Mouse (Mus musculus) liver, embryonic 16.5 days (tissue): ENCODE data around the gene Miox. TPM values are rescaled to one million over a fixed set of nuclear protein-coding genes. Genes with fewer than 3 reads are reported as not detected.
A peak's percentile ranks its signal among the peaks of the same experiment; 100 is the strongest.

Source experiments
- ATAC-seq: fragments of 200-750 bp; cut with Nextera tagmentation; 2 replicates; pipeline ENCODE4 v1.8.0; 2017; ENCODE audit warnings: low read depth, mild to moderate bottlenecking, moderate number of reproducible peaks, moderate library complexity
- H3K27ac ChIP-seq: fragments of 300-500 bp; sonication (generic); 2 replicates; pipeline ENCODE4 v1.5.1; 2014; ENCODE audit warnings: mild to moderate bottlenecking, low read length
- H3K27me3 ChIP-seq: fragments of 300-500 bp; sonication (generic); 2 replicates; pipeline ENCODE4 v1.6.1; 2014; ENCODE audit warnings: low read depth, low read length, mixed read lengths; ENCODE audit not compliant: control insufficient read depth, insufficient read depth
- H3K36me3 ChIP-seq: fragments of 300-500 bp; sonication (generic); 2 replicates; pipeline ENCODE4 v1.6.1; 2014; ENCODE audit warnings: mild to moderate bottlenecking; ENCODE audit not compliant: control insufficient read depth, insufficient read depth
- H3K4me1 ChIP-seq: fragments of 300-500 bp; sonication (generic); 2 replicates; pipeline ENCODE4 v1.6.1; 2014; ENCODE audit warnings: low read depth, low read length, mixed read lengths; ENCODE audit not compliant: control insufficient read depth
- H3K4me2 ChIP-seq: fragments of 300-500 bp; sonication (generic); 2 replicates; pipeline ENCODE4 v1.6.1; 2014; ENCODE audit warnings: low read depth, low read length, mixed read lengths
- H3K4me3 ChIP-seq: fragments of 300-500 bp; sonication (generic); 2 replicates; pipeline ENCODE4 v1.5.1; 2014; ENCODE audit warnings: low read depth, mild to moderate bottlenecking, low read length
- H3K9ac ChIP-seq: fragments of 300-500 bp; sonication (generic); 2 replicates; pipeline ENCODE4 v1.6.1; 2014; ENCODE audit warnings: low read depth, low read length
- H3K9me3 ChIP-seq: fragments of 300-500 bp; sonication (generic); replicated peaks from 2 replicates; pipeline ENCODE4 v1.6.1; 2016; ENCODE audit warnings: low read length; ENCODE audit not compliant: control insufficient read depth
- WGBS: fragments of 180-500 bp; shearing (Covaris S2); extraction: QIAGEN DNeasy Blood & Tissue Kit; methylation state at CpG from one replicate; pipeline ENCODE4 v1.1.7; 2014; ENCODE audit not compliant: insufficient replicate concordance; 5-methylcytosine and 5-hydroxymethylcytosine counted together
- polyA plus RNA-seq: library from polyadenylated mRNA; unstranded; fragments of >200 nt; fragmentation: Nextera tagmentation; extraction: Ambion mirVana; gene quantifications from 2 replicates; pipeline ENCODE4 v1.2.1, GENCODE M21; 2015

Gene Miox
- polyA plus RNA-seq, 1 experiment from 2014 or later, result 8.9 TPM

DNA sequence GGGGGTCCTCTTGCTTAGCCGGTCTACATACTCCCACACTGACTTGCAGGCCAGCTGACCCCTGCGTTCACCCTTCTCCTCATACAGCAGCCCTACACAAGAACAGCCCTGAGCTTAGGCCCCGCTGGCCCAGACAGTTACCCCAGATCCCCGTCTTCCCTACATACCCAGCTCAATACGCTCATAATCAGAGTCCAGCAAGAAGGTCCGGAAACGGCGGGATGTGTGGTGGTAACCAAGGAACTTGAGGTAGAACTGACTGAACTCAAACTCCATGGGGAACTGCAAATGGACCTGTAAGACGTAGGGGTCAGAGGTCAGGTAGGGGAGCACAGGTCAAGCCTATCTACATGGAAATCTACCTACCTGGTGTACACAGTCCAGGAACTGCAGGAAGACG lies 40.4 kb upstream of the Miox start:
- H3K9me3 ChIP-seq, result no peaks in the 10 kb centered on the region
- WGBS, result 86% methylated on average over 10 of the region's 10 CpGs
- H3K36me3 ChIP-seq, result peaks cover 24% of the 10 kb centered on the region
- H3K27me3 ChIP-seq, result no peaks in the 10 kb centered on the region
- no peak overlapping the region for H3K4me2 ChIP-seq
- no peak overlapping the region for H3K4me3 ChIP-seq
- no peak for ATAC-seq
- no peak overlapping the region for H3K27ac ChIP-seq
- no peak overlapping the region for H3K9ac ChIP-seq
- H3K4me1 ChIP-seq, result peaks cover 19% of the 10 kb centered on the region

- Histone ChIP-seq H3K9me3 (no peaks in the 10 kb centered on the region), H3K4me3 (no peak overlapping the region), H3K27ac (no peak overlapping the region), H3K36me3 (peaks cover 29% of the 10 kb centered on the region), H3K9ac (no peak overlapping the region), H3K4me1 (peaks cover 19% of the 10 kb centered on the region), H3K27me3 (no peaks in the 10 kb centered on the region), H3K4me2 (no peak overlapping the region)
- ATAC-seq, result peak; percentile 45
- WGBS, result 57% methylated on average over 8 of the region's 8 CpGs
Observed at GRCm38 (mm10) chr15:89295580-89296165, 38.5 kb upstream of the Miox start.

- Histone ChIP-seq H3K4me1 (peaks cover 18% of the 10 kb centered on the region), H3K4me2 (no peak overlapping the region), H3K9me3 (no peaks in the 10 kb centered on the region), H3K36me3 (peaks cover 35% of the 10 kb centered on the region), H3K27me3 (no peaks in the 10 kb centered on the region), H3K4me3 (no peak overlapping the region), H3K27ac (no peak overlapping the region), H3K9ac (no peak overlapping the region)
- no peak for ATAC-seq
- WGBS, result 74% methylated on average over 1 of the region's 1 CpGs
Observed at GRCm38 (mm10) chr15:89296465-89296864, 37.7 kb upstream of the Miox start.

GRCm38 (mm10) chr15:89297695-89298094 lies 36.5 kb upstream of the Miox start:
- Histone ChIP-seq H3K4me2 (no peak overlapping the region), H3K27ac (no peak overlapping the region), H3K27me3 (no peaks in the 10 kb centered on the region), H3K9me3 (no peaks in the 10 kb centered on the region), H3K9ac (no peak overlapping the region), H3K36me3 (peaks cover 45% of the 10 kb centered on the region), H3K4me3 (no peak overlapping the region), H3K4me1 (peaks cover 9% of the 10 kb centered on the region)
- ATAC-seq, result no peak
- 77% methylated on average over 2 of the region's 2 CpGs for WGBS

- peaks cover 8% of the 10 kb centered on the region for H3K4me1 ChIP-seq
- no peaks in the 10 kb centered on the region for H3K9me3 ChIP-seq
- ATAC-seq, result no peak
- H3K36me3 ChIP-seq, result peaks cover 37% of the 10 kb centered on the region
- WGBS, result 81% methylated on average over 13 of the region's 13 CpGs
- no peak overlapping the region for H3K9ac ChIP-seq
- H3K4me3 ChIP-seq, result no peak overlapping the region
- no peak overlapping the region for H3K4me2 ChIP-seq
- no peak overlapping the region for H3K27ac ChIP-seq
- no peaks in the 10 kb centered on the region for H3K27me3 ChIP-seq
Observed at GRCm38 (mm10) chr15:89300180-89300579, 34.0 kb upstream of the Miox start.

DNA sequence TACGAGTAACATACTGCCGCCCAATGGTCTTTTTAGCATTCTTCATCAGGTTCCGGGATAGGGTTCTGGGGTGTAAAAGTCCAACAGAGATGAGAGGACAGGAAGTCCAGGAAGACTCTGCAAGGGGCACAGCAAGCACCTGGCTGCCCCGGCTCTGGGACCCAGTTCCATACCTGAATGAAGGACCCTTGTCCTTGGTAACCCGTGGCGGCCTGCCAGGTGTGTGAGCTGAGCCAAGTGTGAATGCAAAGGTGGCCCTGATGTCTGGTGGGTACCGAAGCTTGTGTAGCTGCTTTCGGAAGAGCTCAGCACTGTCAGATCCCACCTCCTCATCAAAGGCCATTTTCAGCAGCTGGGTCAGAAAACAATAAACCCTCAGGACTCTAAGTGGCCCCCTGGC lies 33.6 kb upstream of the Miox start:
- peaks cover 6% of the 10 kb centered on the region for H3K4me1 ChIP-seq
- H3K9ac ChIP-seq, result no peak overlapping the region
- no peaks in the 10 kb centered on the region for H3K9me3 ChIP-seq
- no peak overlapping the region for H3K27ac ChIP-seq
- no peaks in the 10 kb centered on the region for H3K27me3 ChIP-seq
- no peak for ATAC-seq
- peaks cover 39% of the 10 kb centered on the region for H3K36me3 ChIP-seq
- no peak overlapping the region for H3K4me2 ChIP-seq
- 88% methylated on average over 8 of the region's 8 CpGs for WGBS
- no peak overlapping the region for H3K4me3 ChIP-seq

- H3K36me3 ChIP-seq, result peaks cover 31% of the 10 kb centered on the region
- H3K27me3 ChIP-seq, result no peaks in the 10 kb centered on the region
- 60% methylated on average over 1 of the region's 1 CpGs for WGBS
- no peak overlapping the region for H3K9ac ChIP-seq
- no peak overlapping the region for H3K4me2 ChIP-seq
- peaks cover 12% of the 10 kb centered on the region for H3K4me1 ChIP-seq
- H3K9me3 ChIP-seq, result no peaks in the 10 kb centered on the region
- no peak overlapping the region for H3K27ac ChIP-seq
- no peak overlapping the region for H3K4me3 ChIP-seq
- ATAC-seq, result no peak
Observed at GRCm38 (mm10) chr15:89305966-89306365, 28.2 kb upstream of the Miox start.

DNA sequence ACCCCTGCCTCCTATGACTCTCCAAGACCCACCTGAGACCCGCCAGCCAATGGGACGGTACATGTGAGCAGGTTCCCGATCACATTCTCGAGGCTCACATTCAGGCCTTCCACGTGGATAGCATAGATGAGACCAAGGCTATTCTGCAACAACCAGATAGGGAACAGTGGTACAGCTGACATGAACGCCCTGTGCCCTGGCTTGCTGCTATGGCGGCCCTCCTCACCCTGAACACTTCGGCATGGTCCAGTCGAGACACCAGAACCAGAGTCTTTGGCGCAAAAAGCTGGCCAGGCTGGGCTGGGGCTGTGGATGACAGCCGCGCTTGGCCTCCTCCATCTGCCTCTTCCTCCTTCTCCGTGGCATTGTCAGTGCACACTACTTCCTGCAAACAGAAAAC lies 26.7 kb upstream of the Miox start:
- Histone ChIP-seq H3K27me3 (no peaks in the 10 kb centered on the region), H3K4me3 (no peak overlapping the region), H3K27ac (no peak overlapping the region), H3K9me3 (no peaks in the 10 kb centered on the region), H3K9ac (no peak overlapping the region), H3K36me3 (peaks cover 21% of the 10 kb centered on the region), H3K4me1 (peaks cover 16% of the 10 kb centered on the region), H3K4me2 (no peak overlapping the region)
- no peak for ATAC-seq
- 70% methylated on average over 13 of the region's 13 CpGs for WGBS

GRCm38 (mm10) chr15:89308406-89309139 lies 25.6 kb upstream of the Miox start:
- H3K27me3 ChIP-seq, result no peaks in the 10 kb centered on the region
- H3K4me3 ChIP-seq, result no peak overlapping the region
- H3K27ac ChIP-seq, result no peak overlapping the region
- ATAC-seq, result no peak
- peaks cover 27% of the 10 kb centered on the region for H3K4me1 ChIP-seq
- H3K9me3 ChIP-seq, result no peaks in the 10 kb centered on the region
- no peak overlapping the region for H3K4me2 ChIP-seq
- peaks cover 11% of the 10 kb centered on the region for H3K36me3 ChIP-seq
- H3K9ac ChIP-seq, result no peak overlapping the region
- WGBS, result 75% methylated on average over 7 of the region's 7 CpGs
